Mouse (Mus musculus): ENCODE measurements around the gene Ano9.

DNA sequence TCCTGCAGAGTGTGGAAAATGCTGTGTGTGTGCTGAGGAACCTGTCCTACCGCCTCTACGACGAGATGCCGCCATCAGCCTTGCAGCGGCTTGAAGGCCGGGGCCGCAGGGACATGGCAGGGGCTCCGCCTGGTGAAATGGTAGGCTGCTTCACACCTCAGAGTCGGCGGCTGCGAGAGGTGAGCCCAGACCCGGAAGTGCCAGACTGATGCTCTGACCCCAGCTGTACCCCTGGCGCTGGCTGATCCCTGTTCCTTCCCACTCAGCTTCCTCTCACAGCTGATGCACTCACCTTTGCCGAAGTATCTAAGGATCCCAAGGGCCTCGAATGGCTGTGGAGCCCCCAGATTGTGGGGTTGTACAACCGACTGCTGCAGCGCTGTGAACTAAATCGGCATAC is 29.1 kb downstream of the Ano9 start:
- TF ChIP-seq USF1 (IDR thresholded peaks at IDR 0.05; ENCODE audit: low read depth) (no peak), SRF (IDR thresholded peaks at IDR 0.05; ENCODE audit: control insufficient read depth, insufficient read length, low read depth) (no peak), TCF12 (IDR thresholded peaks at IDR 0.05; ENCODE audit: insufficient read depth, poor library complexity, severe bottlenecking) (no peak), POLR2A (IDR thresholded peaks at IDR 0.05; ENCODE audit: insufficient read length, low read depth) (no peak), MAX (IDR thresholded peaks at IDR 0.05; ENCODE audit: low read depth) (no peak), MYOD1 (IDR thresholded peaks at IDR 0.05; ENCODE audit: control insufficient read depth in 1 of 3, insufficient read length in 2 of 3, low read depth in 2 of 3) (no peak)
